Mouse (Mus musculus) intestine, postnatal 0 days (tissue): ENCODE measurements around the gene Lsm7. TPM values are rescaled to one million over a fixed set of nuclear protein-coding genes. Genes with fewer than 3 reads are reported as not detected.

Experiments used
- ATAC-seq: fragments of 200-750 bp; cut with Nextera tagmentation; 2 replicates; pipeline ENCODE4 v1.8.0; 2017; ENCODE audit warnings: mild to moderate bottlenecking, moderate TSS enrichment, moderate library complexity
- H3K27ac ChIP-seq: fragments of 300-500 bp; sonication (generic); 2 replicates; pipeline ENCODE4 v1.5.1; 2014; ENCODE audit warnings: mild to moderate bottlenecking, low read depth, low read length, moderate library complexity
- H3K27me3 ChIP-seq: fragments of 300-500 bp; sonication (generic); replicated peaks from 2 replicates; pipeline ENCODE4 v1.6.1; 2014; ENCODE audit warnings: low read length, mixed read lengths; ENCODE audit not compliant: control insufficient read depth, insufficient read depth
- H3K36me3 ChIP-seq: fragments of 300-500 bp; sonication (generic); 2 replicates; pipeline ENCODE4 v1.6.1; 2014; ENCODE audit warnings: mild to moderate bottlenecking, moderate library complexity; ENCODE audit not compliant: control insufficient read depth, insufficient read depth
- H3K4me1 ChIP-seq: fragments of 300-500 bp; sonication (generic); replicated peaks from 2 replicates; pipeline ENCODE4 v1.6.1; 2014; ENCODE audit warnings: antibody characterized with exemption, low read length, mixed read lengths; ENCODE audit not compliant: control insufficient read depth, insufficient read depth
- H3K4me2 ChIP-seq: fragments of 300-500 bp; sonication (generic); replicated peaks from 2 replicates; pipeline ENCODE4 v1.6.1; 2014; ENCODE audit warnings: low read depth, mild to moderate bottlenecking, moderate library complexity
- H3K4me3 ChIP-seq: fragments of 300-500 bp; sonication (generic); 2 replicates; pipeline ENCODE4 v1.5.1; 2014; ENCODE audit warnings: low read depth, low read length
- H3K9ac ChIP-seq: fragments of 300-500 bp; sonication (generic); 2 replicates; pipeline ENCODE4 v1.6.1; 2014; ENCODE audit warnings: mild to moderate bottlenecking, low read depth, low read length
- H3K9me3 ChIP-seq: fragments of 300-500 bp; sonication (generic); 2 replicates; pipeline ENCODE4 v1.6.1; 2016; ENCODE audit warnings: mixed run types; ENCODE audit not compliant: control insufficient read depth
- CTCF ChIP-seq: sonication (generic); IDR thresholded peaks from 2 replicates; pipeline ENCODE4 v1.5.1; 2016; ENCODE audit warnings: low read depth, mild to moderate bottlenecking, control low read depth, antibody characterized with exemption, moderate library complexity
- WGBS: fragments of 180-500 bp; shearing (Covaris S2); extraction: QIAGEN DNeasy Blood & Tissue Kit; methylation state at CpG from one replicate; pipeline ENCODE4 v1.1.7; 2014; 5-methylcytosine and 5-hydroxymethylcytosine counted together
- polyA plus RNA-seq: library from polyadenylated mRNA; unstranded; fragments of >200 nt; fragmentation: Nextera tagmentation; extraction: Ambion mirVana; gene quantifications from 2 replicates; pipeline ENCODE4 v1.2.1, GENCODE M21; 2015

The Lsm7 gene
- polyA plus RNA-seq, 1 experiment from 2014 or later, result 130 TPM

- Histone ChIP-seq H3K9ac (no peak overlapping the region), H3K27me3 (peaks cover 40% of the 10 kb centered on the region), H3K4me3 (no peak overlapping the region), H3K36me3 (no peaks in the 10 kb centered on the region), H3K27ac (no peak overlapping the region), H3K4me2 (no peak overlapping the region), H3K9me3 (no peaks in the 10 kb centered on the region), H3K4me1 (no peaks in the 10 kb centered on the region)
- no peak for ATAC-seq
- WGBS, result 58% methylated on average over 2 of the region's 2 CpGs
- no peak for TF ChIP-seq CTCF
These were observed 13.3 kb downstream of the Lsm7 start for GRCm38 (mm10) chr10:80841685-80842084.

- TF ChIP-seq CTCF, result no peak
- no peak overlapping the region for H3K27ac ChIP-seq
- no peak overlapping the region for H3K9ac ChIP-seq
- 53% methylated on average over 6 of the region's 6 CpGs for WGBS
- H3K4me2 ChIP-seq, result no peak overlapping the region
- H3K27me3 ChIP-seq, result peaks cover 49% of the 10 kb centered on the region
- ATAC-seq, result no peak
- no peaks in the 10 kb centered on the region for H3K9me3 ChIP-seq
- H3K36me3 ChIP-seq, result no peaks in the 10 kb centered on the region
- no peak overlapping the region for H3K4me3 ChIP-seq
- H3K4me1 ChIP-seq, result no peaks in the 10 kb centered on the region
These were observed 15.2 kb downstream of the Lsm7 start for GRCm38 (mm10) chr10:80839848-80840247.

GRCm38 (mm10) chr10:80838346-80838912 is 16.6 kb downstream of the Lsm7 start:
- 70% methylated on average over 2 of the region's 2 CpGs for WGBS
- Histone ChIP-seq H3K9me3 (no peaks in the 10 kb centered on the region), H3K9ac (no peak overlapping the region), H3K27ac (no peak overlapping the region), H3K4me2 (no peak overlapping the region), H3K4me1 (no peaks in the 10 kb centered on the region), H3K36me3 (no peaks in the 10 kb centered on the region), H3K27me3 (peaks cover 50% of the 10 kb centered on the region), H3K4me3 (no peak overlapping the region)
- no peak for ATAC-seq
- no peak for TF ChIP-seq CTCF

- Histone ChIP-seq H3K27ac (no peak overlapping the region), H3K36me3 (no peaks in the 10 kb centered on the region), H3K9me3 (no peaks in the 10 kb centered on the region), H3K9ac (no peak overlapping the region), H3K4me3 (no peak overlapping the region), H3K4me1 (no peaks in the 10 kb centered on the region), H3K27me3 (peaks cover 45% of the 10 kb centered on the region), H3K4me2 (no peak overlapping the region)
- TF ChIP-seq CTCF, result no peak
- 12% methylated on average over 2 of the region's 2 CpGs for WGBS
- no peak for ATAC-seq
These were observed 17.2 kb downstream of the Lsm7 start for GRCm38 (mm10) chr10:80837827-80838226.

GRCm38 (mm10) chr10:80836949-80837379 is 18.0 kb downstream of the Lsm7 start:
- Histone ChIP-seq H3K36me3 (no peaks in the 10 kb centered on the region), H3K4me2 (no peak overlapping the region), H3K9me3 (no peaks in the 10 kb centered on the region), H3K27me3 (peaks cover 39% of the 10 kb centered on the region), H3K4me1 (no peaks in the 10 kb centered on the region), H3K9ac (no peak overlapping the region), H3K4me3 (no peak overlapping the region), H3K27ac (no peak overlapping the region)
- WGBS, result 56% methylated on average over 7 of the region's 7 CpGs
- no peak for ATAC-seq
- TF ChIP-seq CTCF, result no peak

GRCm38 (mm10) chr10:80835617-80836016 is 19.4 kb downstream of the Lsm7 start:
- 53% methylated on average over 30 of the region's 30 CpGs for WGBS
- H3K9me3 ChIP-seq, result no peaks in the 10 kb centered on the region

GRCm38 (mm10) chr10:80832818-80833217 is 22.2 kb downstream of the Lsm7 start:
- 76% methylated on average over 7 of the region's 7 CpGs for WGBS
- Histone ChIP-seq H3K4me3 (no peak overlapping the region), H3K9me3 (no peaks in the 10 kb centered on the region), H3K9ac (no peak overlapping the region), H3K27me3 (peaks cover 36% of the 10 kb centered on the region), H3K27ac (no peak overlapping the region), H3K36me3 (peaks cover 18% of the 10 kb centered on the region), H3K4me1 (peaks cover 7% of the 10 kb centered on the region; the same call in 1 of the 2 replicates), H3K4me2 (no peak overlapping the region)
- no peak for ATAC-seq
- no peak for TF ChIP-seq CTCF

More at GRCm38 (mm10) chr10:80835617-80836016, 19.4 kb downstream of the Lsm7 start:
- Histone ChIP-seq H3K27ac (no peak overlapping the region), H3K4me1 (0 out of 2 replicates have a peak, but pooled peaks cover 3% of the 10 kb centered on the region), H3K4me2 (no peak overlapping the region), H3K9ac (no peak overlapping the region), H3K4me3 (no peak overlapping the region), H3K36me3 (no peaks in the 10 kb centered on the region), H3K27me3 (peaks cover 36% of the 10 kb centered on the region)
- TF ChIP-seq CTCF, result no peak
- ATAC-seq, result no peak
